Comparison of ENCODE assay signal across 8 mouse cellular contexts in genomic region chr4:131874169-131874536, GRCm38 (mm10). TPM values are rescaled to one million over a fixed set of nuclear protein-coding genes. Genes with fewer than 3 reads are reported as not detected.
DNase-seq lines count a peak whose midpoint lies in the region; ATAC-seq and TF ChIP-seq lines count a peak whose summit lies in the region.

No protein-coding gene starts in this region.

- no peaks in the 10 kb centered on the region for H3K27me3 ChIP-seq in heart, embryonic 16.5 days (ENCODE audit: control insufficient read depth, insufficient read depth, low read length)
- no peaks in the 10 kb centered on the region for H3K27me3 ChIP-seq in hindbrain, embryonic 11.5 days (ENCODE audit: control insufficient read depth, insufficient read depth, low read length)
- no peaks in the 10 kb centered on the region for H3K27me3 ChIP-seq in midbrain, embryonic 10.5 days (ENCODE audit: low read depth, poor library complexity, severe bottlenecking)

- peak overlapping the region; percentile 100 for H3K4me3 ChIP-seq in heart, embryonic 16.5 days (ENCODE audit: low read length)
- H3K4me3 ChIP-seq in bone marrow, adult 2 months (replicated peaks; ENCODE audit: control insufficient read depth, low read depth, low read length): peak overlapping the region; percentile 84
- H3K4me3 ChIP-seq in hindbrain, embryonic 11.5 days (ENCODE audit: low read depth, low read length): peak overlapping the region; percentile 99
- peak overlapping the region; percentile 83 for H3K4me3 ChIP-seq in midbrain, embryonic 10.5 days

- intact Hi-C loops in heart, postnatal 10 days (cut with DNase I): no loop called here

- H3K27ac ChIP-seq in heart, embryonic 16.5 days (ENCODE audit: low read length): peak overlapping the region; percentile 100
- peak overlapping the region; percentile 96 for H3K27ac ChIP-seq in bone marrow, adult 2 months (ENCODE audit: control insufficient read depth, insufficient read depth, low read depth, low read length, poor library complexity)
- H3K27ac ChIP-seq in hindbrain, embryonic 11.5 days (ENCODE audit: low read depth, low read length): peak overlapping the region; percentile 100
- H3K27ac ChIP-seq in midbrain, embryonic 10.5 days (replicated peaks): peak overlapping the region; percentile 100

- WGBS in heart, embryonic 16.5 days: under 1% methylated on average over 20 of the region's 20 CpGs
- 2% methylated on average over 20 of the region's 20 CpGs for WGBS in bone marrow, adult 2 months
- WGBS in hindbrain, embryonic 11.5 days: under 1% methylated on average over 20 of the region's 20 CpGs
- under 1% methylated on average over 20 of the region's 20 CpGs for WGBS in midbrain, embryonic 10.5 days

- no peak for DNase-seq in heart, postnatal 10 days
- no peak for DNase-seq in hindbrain, embryonic 11.5 days (ENCODE audit: low spot score)
- DNase-seq in midbrain, embryonic 10.5 days (ENCODE audit: low spot score): no peak
- DNase-seq in adrenal gland, adult 18-20 months (ENCODE audit: low spot score in 2 of 2): no peak
- DNase-seq in lung, postnatal 25 days (ENCODE audit: low spot score): no peak
- no peak for DNase-seq in gastrocnemius, adult 8-10 months (ENCODE audit: low spot score in 2 of 2)

- no peak for TF ChIP-seq CTCF in bone marrow, adult 2 months (IDR thresholded peaks at IDR 0.05; ENCODE audit: control insufficient read depth, insufficient read depth, low read length)

- ATAC-seq in heart, embryonic 16.5 days (replicated peaks; ENCODE audit: extremely low read depth, insufficient read depth, low FRiP score): peak; percentile 4
- ATAC-seq in hindbrain, embryonic 11.5 days (ENCODE audit: low FRiP score): 0 out of 2 replicates have a peak, but pooled peaks have one; percentile 22

- H3K9me3 ChIP-seq in heart, embryonic 16.5 days (replicated peaks; ENCODE audit: control insufficient read depth, low read length): no peaks in the 10 kb centered on the region
- no peaks in the 10 kb centered on the region for H3K9me3 ChIP-seq in hindbrain, embryonic 11.5 days (ENCODE audit: control insufficient read depth, low read length)
- no peaks in the 10 kb centered on the region for H3K9me3 ChIP-seq in midbrain, embryonic 10.5 days (replicated peaks)

- H3K36me3 ChIP-seq in heart, embryonic 16.5 days (ENCODE audit: control insufficient read depth, insufficient read depth): no peaks in the 10 kb centered on the region
- H3K36me3 ChIP-seq in hindbrain, embryonic 11.5 days (ENCODE audit: control insufficient read depth, insufficient read depth, low read length): no peaks in the 10 kb centered on the region
- H3K36me3 ChIP-seq in midbrain, embryonic 10.5 days: peaks cover 12% of the 10 kb centered on the region

- peak overlapping the region; percentile 100 for H3K9ac ChIP-seq in heart, embryonic 16.5 days (ENCODE audit: low read length)
- H3K9ac ChIP-seq in hindbrain, embryonic 11.5 days (ENCODE audit: low read depth, low read length): peak overlapping the region; percentile 100

- no peak for TF ChIP-seq POLR2A in bone marrow, adult 2 months (IDR thresholded peaks at IDR 0.05; ENCODE audit: borderline replicate concordance, control insufficient read depth, low read depth, low read length)

- H3K4me1 ChIP-seq in heart, embryonic 16.5 days (ENCODE audit: control insufficient read depth, insufficient read depth, low read length): peaks cover 36% of the 10 kb centered on the region
- no peaks in the 10 kb centered on the region; the same call in 1 of the 2 replicates for H3K4me1 ChIP-seq in bone marrow, adult 2 months (ENCODE audit: control insufficient read depth, insufficient read depth, low read length)
- H3K4me1 ChIP-seq in hindbrain, embryonic 11.5 days (replicated peaks; ENCODE audit: control insufficient read depth, insufficient read depth, low read length): peaks cover 2% of the 10 kb centered on the region; the same call in 1 of the 2 replicates
- peaks cover 44% of the 10 kb centered on the region for H3K4me1 ChIP-seq in midbrain, embryonic 10.5 days

- peak overlapping the region; percentile 91 for H3K4me2 ChIP-seq in heart, embryonic 16.5 days (ENCODE audit: low read depth, low read length)
- H3K4me2 ChIP-seq in hindbrain, embryonic 11.5 days (replicated peaks; ENCODE audit: low read depth, low read length): peak overlapping the region; percentile 88

RNA-seq across cellular contexts. Expression of gene Srsf4, which starts 0.7 kb away (rescaled TPM):
- polyA plus RNA-seq in heart, embryonic 16.5 days (2015; fragmentation: Nextera tagmentation; extraction: Ambion mirVana): 74.4 and 76.8 TPM in 2 replicates
- total RNA-seq in heart, postnatal 10 days (2021): 10 to 100 TPM; 53.6 to 53.7 TPM
- 66.4 and 72.5 TPM in 2 replicates for polyA plus RNA-seq in bone marrow, adult 2 months (2011; ENCODE audit: insufficient read depth, insufficient read length, low replicate concordance, missing spikeins)
- 128 and 132 TPM in 2 replicates for polyA plus RNA-seq in hindbrain, embryonic 11.5 days (2014; fragmentation: Nextera tagmentation; extraction: Ambion mirVana)
- polyA plus RNA-seq in midbrain, embryonic 10.5 days (2016; fragmentation: Nextera tagmentation; extraction: Ambion mirVana): 147 and 157 TPM in 2 replicates
- total RNA-seq in adrenal gland, adult 18-20 months (2021): 10 to 100 TPM; 59.7 to 62.5 TPM
- total RNA-seq in gastrocnemius, adult 8-10 months (2022): 10 to 100 TPM; 23.6 to 31.8 (median 26.0) TPM

RNA-seq across cellular contexts. Expression of gene Mecr, which starts 30.9 kb away (rescaled TPM):
- polyA plus RNA-seq in heart, embryonic 16.5 days (2015; fragmentation: Nextera tagmentation; extraction: Ambion mirVana): 45.6 and 48.4 TPM in 2 replicates
- 10 to 100 TPM; 31.7 to 33.2 TPM for total RNA-seq in heart, postnatal 10 days (2021)
- polyA plus RNA-seq in bone marrow, adult 2 months (2011; ENCODE audit: insufficient read depth, insufficient read length, low replicate concordance, missing spikeins): 17.6 and 25.8 TPM in 2 replicates
- 44.2 and 45.6 TPM in 2 replicates for polyA plus RNA-seq in hindbrain, embryonic 11.5 days (2014; fragmentation: Nextera tagmentation; extraction: Ambion mirVana)
- 51.7 and 58.0 TPM in 2 replicates for polyA plus RNA-seq in midbrain, embryonic 10.5 days (2016; fragmentation: Nextera tagmentation; extraction: Ambion mirVana)
- 100 to 1,000 TPM in 1 of 2 experiments, 10 to 100 TPM in 1; 94.4 to 162 TPM for total RNA-seq in adrenal gland, adult 18-20 months (2021)
- total RNA-seq in gastrocnemius, adult 8-10 months (2022): 10 to 100 TPM; 22.8 to 27.8 (median 25.1) TPM

RNA-seq across cellular contexts. Expression of gene Ptpru, which starts 36.1 kb away (rescaled TPM):
- polyA plus RNA-seq in heart, embryonic 16.5 days (2015; fragmentation: Nextera tagmentation; extraction: Ambion mirVana): 1.5 and 2.4 TPM in 2 replicates
- total RNA-seq in heart, postnatal 10 days (2021): 1 to 10 TPM; 2.0 to 3.0 TPM
- 8.9 and 15.1 TPM in 2 replicates for polyA plus RNA-seq in bone marrow, adult 2 months (2011; ENCODE audit: insufficient read depth, insufficient read length, low replicate concordance, missing spikeins)
- polyA plus RNA-seq in hindbrain, embryonic 11.5 days (2014; fragmentation: Nextera tagmentation; extraction: Ambion mirVana): 11.4 and 13.2 TPM in 2 replicates
- polyA plus RNA-seq in midbrain, embryonic 10.5 days (2016; fragmentation: Nextera tagmentation; extraction: Ambion mirVana): 12.4 and 16.8 TPM in 2 replicates
- 10 to 100 TPM; 49.3 to 55.5 TPM for total RNA-seq in adrenal gland, adult 18-20 months (2021)
- total RNA-seq in gastrocnemius, adult 8-10 months (2022): 1 to 10 TPM in 2 of 4 experiments, under 1 TPM in 2; 0.39 to 1.3 (median 0.98) TPM

RNA-seq across cellular contexts. Expression of gene Tmem200b, which starts 47.4 kb away (rescaled TPM):
- polyA plus RNA-seq in heart, embryonic 16.5 days (2015; fragmentation: Nextera tagmentation; extraction: Ambion mirVana): 0.30 and 0.56 TPM in 2 replicates
- 10 to 100 TPM; 11.3 to 14.4 TPM for total RNA-seq in heart, postnatal 10 days (2021)
- polyA plus RNA-seq in bone marrow, adult 2 months (2011; ENCODE audit: insufficient read depth, insufficient read length, low replicate concordance, missing spikeins): not detected in 2 replicates
- 0.60 and 0.67 TPM in 2 replicates for polyA plus RNA-seq in hindbrain, embryonic 11.5 days (2014; fragmentation: Nextera tagmentation; extraction: Ambion mirVana)
- 0.39 and 0.49 TPM in 2 replicates for polyA plus RNA-seq in midbrain, embryonic 10.5 days (2016; fragmentation: Nextera tagmentation; extraction: Ambion mirVana)
- total RNA-seq in adrenal gland, adult 18-20 months (2021): 10 to 100 TPM in 1 of 2 experiments, 1 to 10 TPM in 1; 6.2 to 11.5 TPM
- total RNA-seq in gastrocnemius, adult 8-10 months (2022): 1 to 10 TPM; 1.7 to 2.6 (median 1.9) TPM
